Mouse (Mus musculus): ENCODE measurements around the gene Scrt2.

The Scrt2 gene

GRCm38 (mm10) chr2:152142571-152142970 is 61.2 kb downstream of the Scrt2 start:
- DNase-seq (ENCODE audit: low spot score) = no peak

- no peak for DNase-seq (ENCODE audit: low spot score)
Measured at GRCm38 (mm10) chr2:152143279-152144157, 62.2 kb downstream of the Scrt2 start, which contains the start of gene Tcf15. Tcf15 (plus strand) TSS chr2:152143561.

- no peak for DNase-seq (ENCODE audit: low spot score)
Measured at GRCm38 (mm10) chr2:152144158-152144450, 62.8 kb downstream of the Scrt2 start.

- DNase-seq (ENCODE audit: low spot score) = no peak
Measured at GRCm38 (mm10) chr2:152144501-152144900, 63.2 kb downstream of the Scrt2 start.
